Mouse (Mus musculus) embryonic facial prominence, embryonic 15.5 days (tissue): ENCODE measurements at regions not wholly inside any gene's neighbourhood (a gene's known extent, or its start where the extent isn't known, plus 50 kb on each side); places are given as distances from the start of the nearest gene placed in this dataset.

Experiments
- ATAC-seq: fragments of 200-750 bp; cut with Nextera tagmentation; 2 replicates; pipeline ENCODE4 v1.8.0; 2017; ENCODE audit warnings: low read depth, moderate TSS enrichment; ENCODE audit not compliant: insufficient number of reproducible peaks, low FRiP score, low TSS enrichment
- H3K27ac ChIP-seq: fragments of 300-500 bp; sonication (generic); replicated peaks from 2 replicates; pipeline ENCODE4 v1.5.1; 2015; ENCODE audit warnings: mild to moderate bottlenecking, inconsistent platforms
- H3K27me3 ChIP-seq: fragments of 300-500 bp; sonication (generic); 2 replicates; pipeline ENCODE4 v1.6.1; 2015; ENCODE audit warnings: inconsistent platforms
- H3K36me3 ChIP-seq: fragments of 300-500 bp; sonication (generic); 2 replicates; pipeline ENCODE4 v1.6.1; 2015; ENCODE audit warnings: mild to moderate bottlenecking, inconsistent platforms
- H3K4me1 ChIP-seq: fragments of 300-500 bp; sonication (generic); 2 replicates; pipeline ENCODE4 v1.6.1; 2015; ENCODE audit warnings: inconsistent platforms
- H3K4me2 ChIP-seq: fragments of 300-500 bp; sonication (generic); replicated peaks from 2 replicates; pipeline ENCODE4 v1.6.1; 2015; ENCODE audit warnings: mild to moderate bottlenecking, inconsistent platforms
- H3K4me3 ChIP-seq: fragments of 300-500 bp; sonication (generic); replicated peaks from 2 replicates; pipeline ENCODE4 v1.5.1; 2015; ENCODE audit warnings: mild to moderate bottlenecking, inconsistent platforms
- H3K9ac ChIP-seq: fragments of 300-500 bp; sonication (generic); 2 replicates; pipeline ENCODE4 v1.6.1; 2015; ENCODE audit warnings: inconsistent platforms
- H3K9me3 ChIP-seq: fragments of 300-500 bp; sonication (generic); replicated peaks from 2 replicates; pipeline ENCODE4 v1.6.1; 2016; ENCODE audit warnings: inconsistent platforms
- WGBS: fragments of 180-500 bp; shearing (Covaris S2); methylation state at CpG from one replicate; pipeline ENCODE4 v1.1.7; 2015; 5-methylcytosine and 5-hydroxymethylcytosine counted together

DNA sequence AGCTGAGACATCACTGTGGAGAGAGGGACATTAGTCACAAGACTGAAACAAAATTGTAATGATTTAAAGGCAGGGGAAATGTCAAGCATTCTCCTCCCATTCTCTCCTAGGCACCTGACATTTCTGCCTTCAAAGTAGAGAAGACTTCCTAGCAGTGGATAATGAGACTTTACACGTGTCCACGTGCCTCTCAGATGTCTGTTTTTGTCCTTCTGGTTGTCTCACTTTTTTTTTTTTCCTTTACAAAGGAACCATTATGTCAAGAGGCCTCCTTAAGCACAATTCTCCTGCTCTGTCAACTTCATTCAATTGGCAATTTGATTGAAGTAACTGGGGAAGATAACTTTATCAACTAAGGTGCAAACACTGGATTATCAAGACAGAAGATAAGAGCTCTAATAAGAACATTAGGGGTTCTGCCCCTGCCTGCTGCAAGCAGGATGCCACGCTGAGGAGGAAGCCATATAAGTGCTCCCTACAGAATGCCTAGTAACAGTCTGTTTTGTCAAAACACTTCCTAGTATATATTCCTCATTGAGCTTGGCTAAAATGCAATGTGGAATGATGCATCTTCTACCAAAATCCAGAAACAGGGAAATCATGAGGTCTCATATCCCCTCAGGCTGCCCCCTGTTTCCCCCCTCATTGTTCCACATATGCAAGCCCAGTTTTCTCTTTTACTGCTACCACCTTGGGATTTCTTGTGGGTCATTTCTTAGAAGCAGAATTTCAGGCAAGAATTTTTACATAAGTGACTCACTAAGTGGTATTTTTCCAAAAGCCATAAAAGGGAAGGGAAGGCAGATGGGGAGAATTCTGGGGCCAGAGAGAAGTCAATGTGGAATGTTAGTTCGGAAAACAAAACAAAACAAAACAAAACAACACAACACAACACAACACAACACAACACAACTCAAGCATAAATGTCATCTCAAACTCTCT lies 967.0 kb upstream of the Lrrc6 start:
- H3K9ac ChIP-seq, result no peak overlapping the region
- no peak for ATAC-seq
- WGBS, result 43% methylated on average over 4 of the region's 4 CpGs
- no peaks in the 10 kb centered on the region for H3K27me3 ChIP-seq
- H3K27ac ChIP-seq, result no peak overlapping the region
- H3K9me3 ChIP-seq, result no peaks in the 10 kb centered on the region
- no peak overlapping the region for H3K4me3 ChIP-seq
- H3K4me1 ChIP-seq, result no peaks in the 10 kb centered on the region
- H3K4me2 ChIP-seq, result no peak overlapping the region
- H3K36me3 ChIP-seq, result no peaks in the 10 kb centered on the region

GRCm38 (mm10) chr15:67462863-67463262 lies 962.2 kb upstream of the Lrrc6 start:
- Histone ChIP-seq H3K27me3 (no peaks in the 10 kb centered on the region), H3K4me3 (no peak overlapping the region), H3K4me2 (no peak overlapping the region), H3K9me3 (no peaks in the 10 kb centered on the region), H3K36me3 (no peaks in the 10 kb centered on the region), H3K27ac (no peak overlapping the region), H3K4me1 (no peaks in the 10 kb centered on the region), H3K9ac (no peak overlapping the region)
- 88% methylated on average over 3 of the region's 3 CpGs for WGBS
- no peak for ATAC-seq

DNA sequence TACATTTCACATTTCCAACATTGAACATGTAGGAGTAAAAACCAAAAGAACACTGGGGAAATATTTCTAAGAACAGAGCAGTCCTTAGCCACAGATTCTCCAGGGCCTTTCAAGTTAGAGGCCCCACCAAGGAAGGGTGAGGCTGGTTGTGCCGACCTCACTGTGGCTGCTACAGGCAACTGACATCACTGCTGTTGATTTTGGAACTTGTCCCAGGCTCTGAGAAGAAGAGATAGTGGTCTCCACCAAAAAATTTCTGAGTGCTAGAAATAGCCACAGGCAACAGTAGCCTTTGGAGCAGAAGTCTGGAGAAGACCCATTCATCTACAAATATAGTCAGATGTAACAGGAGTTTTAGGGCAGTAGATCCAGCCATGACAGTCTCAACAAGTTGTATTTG lies 959.7 kb upstream of the Lrrc6 start:
- no peak overlapping the region for H3K4me3 ChIP-seq
- H3K27ac ChIP-seq, result no peak overlapping the region
- no peak for ATAC-seq
- H3K4me2 ChIP-seq, result no peak overlapping the region
- no peak overlapping the region for H3K9ac ChIP-seq
- no peaks in the 10 kb centered on the region for H3K27me3 ChIP-seq
- H3K36me3 ChIP-seq, result no peaks in the 10 kb centered on the region
- WGBS, result 67% methylated on average over 1 of the region's 1 CpGs
- H3K4me1 ChIP-seq, result no peaks in the 10 kb centered on the region
- no peaks in the 10 kb centered on the region for H3K9me3 ChIP-seq

- ATAC-seq, result no peak
- H3K36me3 ChIP-seq, result no peaks in the 10 kb centered on the region
- H3K27me3 ChIP-seq, result no peaks in the 10 kb centered on the region
- no peak overlapping the region for H3K27ac ChIP-seq
- WGBS, result 29% methylated on average over 2 of the region's 2 CpGs
- H3K4me2 ChIP-seq, result no peak overlapping the region
- H3K9me3 ChIP-seq, result no peaks in the 10 kb centered on the region
- no peak overlapping the region for H3K9ac ChIP-seq
- H3K4me1 ChIP-seq, result no peaks in the 10 kb centered on the region
- H3K4me3 ChIP-seq, result no peak overlapping the region
Measured at GRCm38 (mm10) chr15:67434284-67434683, 933.6 kb upstream of the Lrrc6 start.

- Histone ChIP-seq H3K4me1 (0 out of 2 replicates have a peak, but pooled peaks cover 6% of the 10 kb centered on the region), H3K27ac (no peak overlapping the region), H3K27me3 (no peaks in the 10 kb centered on the region), H3K4me2 (no peak overlapping the region), H3K9me3 (no peaks in the 10 kb centered on the region), H3K4me3 (no peak overlapping the region), H3K36me3 (no peaks in the 10 kb centered on the region), H3K9ac (no peak overlapping the region)
- ATAC-seq, result no peak
- WGBS, result 64% methylated on average over 3 of the region's 3 CpGs
Measured at GRCm38 (mm10) chr15:67423922-67424321, 923.2 kb upstream of the Lrrc6 start.

DNA sequence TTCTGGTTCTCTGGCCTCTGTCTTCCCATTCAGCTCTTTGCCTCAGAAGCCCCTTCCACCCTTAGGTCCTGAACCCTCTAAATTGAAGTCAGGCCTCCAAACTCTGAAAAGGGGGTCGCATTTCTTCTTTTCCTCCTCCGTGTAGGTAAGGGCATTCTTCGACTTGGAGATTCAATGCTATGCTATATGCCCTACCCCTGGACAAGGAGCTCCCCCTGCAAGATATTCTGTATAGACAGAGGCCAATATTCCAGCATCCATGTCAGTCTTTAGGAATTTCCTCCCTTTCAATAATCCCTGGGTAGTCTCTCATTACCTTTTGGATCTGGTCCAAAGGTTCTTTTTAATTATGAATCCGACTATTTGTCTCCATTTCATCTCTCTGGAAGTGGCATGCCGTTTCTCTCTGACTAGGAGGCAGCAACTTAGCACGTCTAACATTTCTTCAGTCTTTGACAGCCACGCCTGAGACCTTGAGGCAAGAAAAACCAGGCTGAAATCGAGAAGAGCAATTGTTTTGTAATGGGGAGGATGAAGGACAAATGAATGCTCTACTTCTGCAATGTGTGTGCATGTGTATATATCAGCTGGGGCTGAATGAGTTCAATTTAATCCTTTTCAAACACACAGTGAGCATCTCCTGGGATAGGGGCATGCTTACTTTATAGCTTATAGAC lies 921.7 kb upstream of the Lrrc6 start:
- Histone ChIP-seq H3K4me2 (no peak overlapping the region), H3K4me1 (0 out of 2 replicates have a peak, but pooled peaks cover 6% of the 10 kb centered on the region), H3K27ac (no peak overlapping the region), H3K27me3 (no peaks in the 10 kb centered on the region), H3K36me3 (no peaks in the 10 kb centered on the region), H3K9ac (no peak overlapping the region), H3K4me3 (no peak overlapping the region), H3K9me3 (no peaks in the 10 kb centered on the region)
- ATAC-seq, result no peak
- 39% methylated on average over 8 of the region's 8 CpGs for WGBS

GRCm38 (mm10) chr15:67420776-67421175 lies 920.1 kb upstream of the Lrrc6 start:
- no peak for ATAC-seq

DNA sequence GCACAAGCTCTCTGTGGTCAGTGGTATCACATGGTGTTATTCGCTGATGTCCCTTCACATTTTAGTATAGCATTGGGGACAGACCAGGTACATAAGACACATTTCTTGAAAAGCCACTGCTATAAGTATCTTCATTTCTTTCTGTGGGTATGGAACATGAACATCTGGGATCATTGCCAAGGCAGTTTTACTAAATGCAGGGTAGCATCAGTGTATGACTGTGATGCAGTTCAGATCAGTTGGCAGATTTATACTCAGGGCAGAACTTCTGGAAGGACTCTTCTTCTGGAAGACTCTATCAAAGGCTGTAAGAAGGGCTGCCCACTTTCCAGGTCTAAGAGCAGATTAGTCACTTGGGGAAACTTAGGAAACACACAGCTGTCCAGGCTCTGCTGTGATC lies 919.0 kb upstream of the Lrrc6 start:
- H3K9ac ChIP-seq, result no peak overlapping the region
- 96% methylated on average over 1 of the region's 1 CpGs for WGBS
- no peaks in the 10 kb centered on the region for H3K9me3 ChIP-seq
- no peak overlapping the region for H3K27ac ChIP-seq
- H3K36me3 ChIP-seq, result no peaks in the 10 kb centered on the region
- H3K4me2 ChIP-seq, result no peak overlapping the region
- 0 out of 2 replicates have a peak, but pooled peaks cover 6% of the 10 kb centered on the region for H3K4me1 ChIP-seq
- ATAC-seq, result no peak
- H3K4me3 ChIP-seq, result no peak overlapping the region
- no peaks in the 10 kb centered on the region for H3K27me3 ChIP-seq

More at GRCm38 (mm10) chr15:67420776-67421175, 920.1 kb upstream of the Lrrc6 start:
- no peak overlapping the region for H3K4me3 ChIP-seq
- H3K4me1 ChIP-seq, result 0 out of 2 replicates have a peak, but pooled peaks cover 6% of the 10 kb centered on the region
- 54% methylated on average over 6 of the region's 6 CpGs for WGBS
- no peak overlapping the region for H3K27ac ChIP-seq
- H3K9me3 ChIP-seq, result no peaks in the 10 kb centered on the region
- no peak overlapping the region for H3K4me2 ChIP-seq
- no peaks in the 10 kb centered on the region for H3K27me3 ChIP-seq
- H3K9ac ChIP-seq, result no peak overlapping the region
- no peaks in the 10 kb centered on the region for H3K36me3 ChIP-seq

- H3K9me3 ChIP-seq, result no peaks in the 10 kb centered on the region
- no peak for ATAC-seq
- H3K9ac ChIP-seq, result no peak overlapping the region
- WGBS, result 59% methylated on average over 2 of the region's 2 CpGs
- no peak overlapping the region for H3K4me3 ChIP-seq
- H3K36me3 ChIP-seq, result no peaks in the 10 kb centered on the region
- H3K27me3 ChIP-seq, result no peaks in the 10 kb centered on the region
- H3K27ac ChIP-seq, result no peak overlapping the region
- H3K4me2 ChIP-seq, result no peak overlapping the region
- H3K4me1 ChIP-seq, result 0 out of 2 replicates have a peak, but pooled peaks cover 6% of the 10 kb centered on the region
Measured at GRCm38 (mm10) chr15:67417742-67418163, 917.0 kb upstream of the Lrrc6 start.

DNA sequence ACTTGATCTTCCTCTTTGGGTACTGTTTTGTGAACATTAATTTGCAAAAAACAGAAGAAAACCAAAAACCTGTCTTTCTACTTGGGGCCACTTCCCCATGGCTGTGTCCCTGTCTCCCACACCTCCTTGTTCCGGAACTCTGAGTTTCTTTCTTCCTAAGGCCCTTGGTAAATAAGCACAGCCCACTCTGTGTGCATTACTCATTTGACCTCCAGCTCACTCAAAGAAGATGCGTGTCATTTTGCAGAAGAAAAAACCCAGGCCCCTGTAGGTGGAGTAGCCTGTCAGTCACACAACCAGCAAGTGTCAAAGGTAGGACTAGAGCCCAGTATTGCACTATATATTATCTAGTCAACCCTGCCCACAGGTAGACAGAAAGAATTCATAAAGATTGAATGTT lies 915.1 kb upstream of the Lrrc6 start:
- ATAC-seq, result no peak
- WGBS, result 80% methylated on average over 2 of the region's 2 CpGs
- no peaks in the 10 kb centered on the region for H3K9me3 ChIP-seq
- H3K27me3 ChIP-seq, result no peaks in the 10 kb centered on the region
- H3K4me3 ChIP-seq, result no peak overlapping the region
- no peak overlapping the region for H3K27ac ChIP-seq
- no peak overlapping the region for H3K4me2 ChIP-seq
- no peak overlapping the region for H3K9ac ChIP-seq
- H3K4me1 ChIP-seq, result no peaks in the 10 kb centered on the region
- no peaks in the 10 kb centered on the region for H3K36me3 ChIP-seq

GRCm38 (mm10) chr15:67414371-67414930 lies 913.7 kb upstream of the Lrrc6 start:
- ATAC-seq, result no peak
- no peak overlapping the region for H3K4me2 ChIP-seq
- no peaks in the 10 kb centered on the region for H3K36me3 ChIP-seq
- no peak overlapping the region for H3K27ac ChIP-seq
- H3K27me3 ChIP-seq, result no peaks in the 10 kb centered on the region
- H3K9ac ChIP-seq, result no peak overlapping the region
- no peak overlapping the region for H3K4me3 ChIP-seq
- no peaks in the 10 kb centered on the region for H3K9me3 ChIP-seq
- 76% methylated on average over 3 of the region's 3 CpGs for WGBS
- H3K4me1 ChIP-seq, result no peaks in the 10 kb centered on the region
